Mouse (Mus musculus): ENCODE measurements at regions not wholly inside any gene's neighbourhood (a gene's known extent, or its start where the extent isn't known, plus 50 kb on each side); places are given as distances from the start of the nearest gene placed in this dataset.
A peak's percentile ranks its signal among the peaks of the same experiment; 100 is the strongest.

GRCm38 (mm10) chr3:61467158-61467557 is 101.4 kb upstream of the B430305J03Rik start:
- DNase-seq (ENCODE audit: low read depth): peak; percentile 59

GRCm38 (mm10) chr3:61466641-61467040 is 100.9 kb upstream of the B430305J03Rik start:
- no peak for DNase-seq (ENCODE audit: low read depth)

GRCm38 (mm10) chr3:61460076-61460475 is 94.3 kb upstream of the B430305J03Rik start:
- DNase-seq (ENCODE audit: low read depth): no peak

GRCm38 (mm10) chr3:61456598-61456997 is 90.8 kb upstream of the B430305J03Rik start:
- no peak for DNase-seq (ENCODE audit: low read depth)

GRCm38 (mm10) chr3:61442000-61442739 is 76.4 kb upstream of the B430305J03Rik start:
- DNase-seq (ENCODE audit: low read depth): no peak

GRCm38 (mm10) chr3:61441445-61441844 is 75.7 kb upstream of the B430305J03Rik start:
- no peak for DNase-seq (ENCODE audit: low read depth)

GRCm38 (mm10) chr3:61428713-61429112 is 63.0 kb upstream of the B430305J03Rik start:
- DNase-seq (ENCODE audit: low read depth): no peak

GRCm38 (mm10) chr3:61423945-61424344 is 58.2 kb upstream of the B430305J03Rik start:
- peak; percentile 46 for DNase-seq (ENCODE audit: low read depth)

- DNase-seq (ENCODE audit: low read depth): no peak
Observed at GRCm38 (mm10) chr3:61419706-61420105, 54.0 kb upstream of the B430305J03Rik start.

- no peak for DNase-seq (ENCODE audit: low read depth)
Observed at GRCm38 (mm10) chr3:61418096-61418495, 52.3 kb upstream of the B430305J03Rik start.

All from naive thymus-derived CD4-positive, alpha-beta T cell, adult 2 months (primary cell).